Mouse (Mus musculus) lung, embryonic 16.5 days (tissue): ENCODE measurements at regions not wholly inside any gene's neighbourhood (a gene's known extent, or its start where the extent isn't known, plus 50 kb on each side); places are given as distances from the start of the nearest gene placed in this dataset.
"Not testable (repeated sequence)": the region's sequence is repeated elsewhere in the genome, so short reads cannot be mapped to it uniquely, and the experiment has no call there.

Experiments used
- ATAC-seq: fragments of 200-750 bp; cut with Nextera tagmentation; 2 replicates; pipeline ENCODE4 v1.8.0; 2017; ENCODE audit warnings: low read depth, mild to moderate bottlenecking, moderate library complexity
- H3K27ac ChIP-seq: fragments of 300-500 bp; sonication (generic); 2 replicates; pipeline ENCODE4 v1.5.1; 2014; ENCODE audit warnings: mild to moderate bottlenecking, control low read depth, low read length
- H3K27me3 ChIP-seq: fragments of 300-500 bp; sonication (generic); 2 replicates; pipeline ENCODE4 v1.6.1; 2014; ENCODE audit warnings: low read depth, low read length, mixed read lengths; ENCODE audit not compliant: control insufficient read depth, insufficient read depth
- H3K36me3 ChIP-seq: fragments of 300-500 bp; sonication (generic); 2 replicates; pipeline ENCODE4 v1.6.1; 2014; ENCODE audit warnings: low read length; ENCODE audit not compliant: control insufficient read depth, insufficient read depth
- H3K4me1 ChIP-seq: fragments of 300-500 bp; sonication (generic); replicated peaks from 2 replicates; pipeline ENCODE4 v1.6.1; 2014; ENCODE audit warnings: low read length, mixed read lengths; ENCODE audit not compliant: control insufficient read depth, insufficient read depth
- H3K4me2 ChIP-seq: fragments of 300-500 bp; sonication (generic); 2 replicates; pipeline ENCODE4 v1.6.1; 2014; ENCODE audit warnings: low read depth, low read length, control low read depth
- H3K4me3 ChIP-seq: fragments of 300-500 bp; sonication (generic); 2 replicates; pipeline ENCODE4 v1.5.1; 2014; ENCODE audit warnings: mild to moderate bottlenecking, low read length, control low read depth
- H3K9ac ChIP-seq: fragments of 300-500 bp; sonication (generic); 2 replicates; pipeline ENCODE4 v1.6.1; 2014; ENCODE audit warnings: low read length, control low read depth
- H3K9me3 ChIP-seq: fragments of 300-500 bp; sonication (generic); 2 replicates; pipeline ENCODE4 v1.6.1; 2016; ENCODE audit warnings: low read length; ENCODE audit not compliant: control insufficient read depth
- WGBS: fragments of 180-500 bp; shearing (Covaris S2); extraction: QIAGEN DNeasy Blood & Tissue Kit; methylation state at CpG from one replicate; pipeline ENCODE4 v1.1.7; 2014; 5-methylcytosine and 5-hydroxymethylcytosine counted together

GRCm38 (mm10) chrX:115030381-115031136 is 123.2 kb downstream of the Ube2dnl2 start:
- ATAC-seq = peak; percentile 88
- no peak overlapping the region for H3K9ac ChIP-seq
- no peaks in the 10 kb centered on the region for H3K9me3 ChIP-seq
- H3K27me3 ChIP-seq = no peaks in the 10 kb centered on the region
- no peak overlapping the region for H3K4me3 ChIP-seq
- no peaks in the 10 kb centered on the region for H3K4me1 ChIP-seq
- WGBS = 87% methylated on average over 1 of the region's 1 CpGs
- no peak overlapping the region for H3K4me2 ChIP-seq
- H3K27ac ChIP-seq = peak overlapping the region; percentile 69
- H3K36me3 ChIP-seq = no peaks in the 10 kb centered on the region

- Histone ChIP-seq H3K4me3 (no peak overlapping the region), H3K36me3 (no peaks in the 10 kb centered on the region), H3K9ac (no peak overlapping the region), H3K27me3 (no peaks in the 10 kb centered on the region), H3K27ac (peak overlapping the region; percentile 55), H3K9me3 (no peaks in the 10 kb centered on the region), H3K4me1 (no peaks in the 10 kb centered on the region), H3K4me2 (no peak overlapping the region)
- ATAC-seq = no peak
- 81% methylated on average over 1 of the region's 1 CpGs for WGBS
Measured at GRCm38 (mm10) chrX:115031506-115031905, 124.1 kb downstream of the Ube2dnl2 start.

DNA sequence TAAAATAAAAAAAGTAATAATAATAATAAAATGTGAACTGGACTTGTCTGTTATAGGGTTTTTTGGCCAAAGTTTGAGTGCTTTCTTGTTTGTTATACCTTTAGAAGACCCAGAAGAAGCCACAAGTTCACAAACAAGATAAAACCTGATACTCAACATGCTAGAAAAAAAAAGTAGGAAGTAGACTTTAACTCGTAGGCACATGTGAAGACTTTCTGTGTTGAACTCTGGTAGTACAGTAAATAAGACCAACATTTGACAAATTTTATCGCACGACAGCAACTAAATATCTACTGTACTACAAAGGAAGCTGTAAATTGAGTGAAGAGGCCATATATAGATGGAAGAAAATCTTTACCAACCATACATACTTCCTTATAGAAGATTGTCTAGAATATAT is 131.6 kb downstream of the Ube2dnl2 start:
- no peak overlapping the region for H3K9ac ChIP-seq
- H3K27me3 ChIP-seq = no peaks in the 10 kb centered on the region
- H3K4me3 ChIP-seq = no peak overlapping the region
- H3K4me2 ChIP-seq = no peak overlapping the region
- H3K27ac ChIP-seq = no peak overlapping the region
- H3K4me1 ChIP-seq = no peaks in the 10 kb centered on the region
- no peaks in the 10 kb centered on the region for H3K9me3 ChIP-seq
- no peaks in the 10 kb centered on the region for H3K36me3 ChIP-seq
- no peak for ATAC-seq
- WGBS = 82% methylated on average over 3 of the region's 3 CpGs

DNA sequence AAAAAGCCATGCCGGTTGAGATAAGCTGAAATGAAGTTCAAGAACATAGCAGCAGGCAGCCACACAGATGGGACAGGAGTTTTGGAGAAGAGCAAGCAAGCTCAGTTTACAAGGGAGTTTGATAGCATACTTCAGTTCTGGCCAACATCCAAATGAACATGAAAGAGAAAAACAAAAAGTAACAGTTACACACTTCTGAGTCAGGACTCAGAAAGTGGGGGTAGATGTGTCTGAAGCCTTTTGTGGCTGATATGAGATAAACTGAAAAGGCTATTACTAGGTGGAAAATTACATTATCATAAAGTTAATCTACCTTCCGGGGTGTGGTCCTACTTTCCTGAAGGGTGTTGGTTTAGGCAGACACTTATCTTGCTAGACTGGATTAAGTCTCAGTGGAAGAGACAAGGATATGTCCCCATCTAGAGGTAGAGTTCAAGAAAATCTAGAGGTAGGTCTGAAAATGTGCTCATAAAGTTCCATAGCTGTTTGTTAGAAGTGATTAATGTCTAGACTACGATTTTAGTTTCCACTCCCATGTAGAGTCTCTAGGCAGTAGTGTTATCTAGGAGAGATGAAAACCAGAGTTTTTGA is 155.3 kb downstream of the Ube2dnl2 start:
- H3K4me2 ChIP-seq = no peak overlapping the region
- no peaks in the 10 kb centered on the region for H3K27me3 ChIP-seq
- H3K4me1 ChIP-seq = no peaks in the 10 kb centered on the region
- H3K9ac ChIP-seq = no peak overlapping the region
- H3K4me3 ChIP-seq = no peak overlapping the region
- no peaks in the 10 kb centered on the region for H3K36me3 ChIP-seq
- no peaks in the 10 kb centered on the region for H3K9me3 ChIP-seq
- WGBS = 60% methylated on average over 3 of the region's 3 CpGs
- no peak overlapping the region for H3K27ac ChIP-seq
- no peak for ATAC-seq

DNA sequence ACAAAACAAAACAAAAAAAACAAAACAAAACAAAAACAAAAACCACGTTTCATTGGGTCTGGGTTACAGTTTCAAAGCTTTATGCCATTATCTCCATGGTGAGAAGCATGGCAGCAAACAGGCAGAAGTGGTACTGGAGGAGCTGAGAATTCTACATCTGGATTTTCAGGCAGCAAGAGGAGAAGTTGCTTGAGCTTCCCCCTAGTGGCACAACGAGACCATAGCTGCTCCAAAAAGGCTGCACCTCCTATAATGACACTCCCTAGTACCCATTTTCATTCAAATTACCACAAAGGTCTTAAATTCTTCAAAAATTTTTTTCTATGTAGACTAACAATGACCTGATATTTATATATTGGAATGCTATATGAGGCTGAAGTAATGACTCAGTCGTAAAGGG is 162.0 kb downstream of the Ube2dnl2 start:
- Histone ChIP-seq H3K4me3 (no peak overlapping the region), H3K4me2 (no peak overlapping the region), H3K36me3 (no peaks in the 10 kb centered on the region), H3K27me3 (no peaks in the 10 kb centered on the region), H3K27ac (no peak overlapping the region), H3K9me3 (no peaks in the 10 kb centered on the region), H3K9ac (no peak overlapping the region), H3K4me1 (no peaks in the 10 kb centered on the region)
- WGBS = 60% methylated on average over 3 of the region's 3 CpGs
- no peak for ATAC-seq

DNA sequence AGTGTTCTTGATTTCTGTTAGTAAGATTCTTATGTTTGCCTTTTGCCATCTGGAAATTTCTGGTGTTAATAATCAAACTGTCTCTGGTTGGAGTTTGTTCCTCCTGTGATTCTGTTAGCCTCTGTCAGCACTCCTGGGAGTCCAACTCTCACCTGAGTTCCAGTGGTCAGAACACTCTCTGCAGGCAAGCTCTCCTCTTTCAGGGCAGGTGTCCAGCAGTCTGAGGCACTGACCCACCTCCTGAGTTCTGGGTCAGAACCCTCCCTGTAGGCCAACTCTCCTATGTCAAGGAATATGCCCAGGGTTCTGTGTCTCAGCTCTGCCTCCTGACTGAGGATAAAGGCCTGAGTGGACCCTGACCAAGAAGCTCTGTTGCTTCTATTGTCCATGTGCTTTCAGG is 184.6 kb downstream of the Ube2dnl2 start:
- not testable (repeated sequence) for H3K9me3 ChIP-seq, H3K4me2 ChIP-seq, H3K4me3 ChIP-seq, H3K9ac ChIP-seq, H3K27ac ChIP-seq, H3K36me3 ChIP-seq, H3K4me1 ChIP-seq, H3K27me3 ChIP-seq, ATAC-seq

DNA sequence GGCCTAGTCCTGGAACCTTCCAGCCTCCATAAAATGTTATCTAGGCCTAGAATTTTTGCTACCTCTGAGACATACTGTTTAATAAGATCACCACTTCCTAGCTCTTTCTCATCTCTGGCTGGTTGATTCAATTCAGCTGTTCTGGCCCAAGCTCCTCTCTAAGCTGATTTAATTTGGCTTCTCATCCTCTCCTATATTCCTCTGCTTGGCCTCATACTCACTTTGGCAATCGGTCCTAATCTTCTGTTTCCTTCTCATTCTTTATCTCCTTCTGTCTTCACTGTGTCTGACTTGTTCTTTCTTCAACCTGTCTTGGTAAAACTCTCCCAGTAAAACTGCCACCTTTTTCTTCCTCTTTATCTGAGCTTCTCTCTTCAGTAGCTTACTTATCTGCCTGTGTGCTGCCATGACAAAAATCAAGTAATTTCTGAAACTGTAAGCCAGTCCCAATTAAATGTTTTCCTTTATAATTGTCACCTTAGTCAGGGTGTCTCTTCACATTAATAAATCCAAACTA is 185.7 kb downstream of the Ube2dnl2 start:
- Histone ChIP-seq H3K4me3 (no peak overlapping the region), H3K36me3 (no peaks in the 10 kb centered on the region), H3K27ac (no peak overlapping the region), H3K4me2 (no peak overlapping the region), H3K9me3 (no peaks in the 10 kb centered on the region), H3K4me1 (no peaks in the 10 kb centered on the region), H3K27me3 (no peaks in the 10 kb centered on the region), H3K9ac (no peak overlapping the region)
- ATAC-seq = no peak
- 56% methylated on average over 1 of the region's 1 CpGs for WGBS
